14 mouse cellular contexts compared by ENCODE assay signal in the genomic region with DNA sequence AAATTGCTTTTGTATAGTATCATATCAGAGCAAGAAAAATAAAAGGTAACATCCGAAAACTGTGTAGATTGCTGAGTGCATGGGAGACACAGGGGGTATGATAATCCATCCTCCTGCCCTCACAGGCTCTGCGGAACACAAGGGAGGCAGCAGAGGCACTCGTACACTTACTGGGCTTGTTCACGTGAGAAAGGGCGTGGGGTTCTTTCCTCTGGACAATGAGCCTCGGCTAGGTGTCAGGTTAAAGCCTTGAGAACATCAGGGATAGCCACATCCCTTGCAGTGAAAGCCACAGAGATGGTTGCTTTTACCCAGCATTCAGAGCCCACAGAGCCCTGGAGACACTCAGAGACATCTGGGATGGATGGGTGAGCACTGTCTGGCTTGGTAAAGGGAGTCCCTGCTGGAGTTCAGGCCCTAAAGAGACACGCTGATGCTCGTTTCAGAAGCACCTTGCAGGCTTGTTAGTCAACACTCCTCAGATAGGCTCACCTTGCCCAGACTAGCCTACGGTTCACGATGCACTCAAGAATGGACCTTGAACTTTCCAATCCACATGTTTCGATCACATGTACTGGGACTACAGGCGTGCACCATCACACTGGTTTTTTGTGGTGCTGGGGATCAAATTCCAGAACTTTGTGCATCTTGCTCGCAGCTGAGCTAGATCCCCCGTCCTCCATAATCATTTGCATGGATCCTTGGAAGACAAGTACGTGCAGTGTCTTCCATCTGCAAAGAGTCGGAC.
DNase-seq lines count a peak whose midpoint lies in the region; ATAC-seq and TF ChIP-seq lines count a peak whose summit lies in the region.
"Had no signal": no experiment of that assay in that cellular context is flagged by ENCODE, and none has a peak within 500 bp of the region (broad histone marks: within the 10 kb centered on the region; RNA-seq: fewer than 3 reads in every experiment).

No protein-coding gene starts in this region.

- no peak overlapping the region for H3K9ac ChIP-seq in heart, postnatal 0 days (replicated peaks; ENCODE audit: low read depth, low read length)
- no peak overlapping the region for H3K9ac ChIP-seq in heart, adult 2 months (ENCODE audit: low read depth, low read length)
- no peak overlapping the region for H3K9ac ChIP-seq in intestine, embryonic 15.5 days
- no peak overlapping the region for H3K9ac ChIP-seq in limb, embryonic 12.5 days (replicated peaks)
- H3K9ac ChIP-seq: forebrain, postnatal 0 days; hindbrain, embryonic 14.5 days had no signal

- H3K27ac ChIP-seq in heart, postnatal 0 days (ENCODE audit: low read depth): 0 out of 2 replicates have a peak overlapping the region, but pooled peaks have one; percentile 58
- no peak overlapping the region for H3K27ac ChIP-seq in heart, adult 2 months
- peak overlapping the region; percentile 1; the same call in 1 of the 2 replicates for H3K27ac ChIP-seq in intestine, embryonic 15.5 days
- peak overlapping the region; percentile 84 for H3K27ac ChIP-seq in limb, embryonic 12.5 days
- H3K27ac ChIP-seq: hindbrain, embryonic 14.5 days; layer of hippocampus, adult 2 months; macrophage had no signal

- no peaks in the 10 kb centered on the region for H3K36me3 ChIP-seq in heart, postnatal 0 days (replicated peaks; ENCODE audit: control insufficient read depth, insufficient read depth, low read length)
- no peaks in the 10 kb centered on the region for H3K36me3 ChIP-seq in heart, adult 2 months (ENCODE audit: control insufficient read depth, insufficient read depth, low read length)
- H3K36me3 ChIP-seq in intestine, embryonic 15.5 days: no peaks in the 10 kb centered on the region
- H3K36me3 ChIP-seq in limb, embryonic 12.5 days: no peaks in the 10 kb centered on the region

- H3K4me1 ChIP-seq in heart, postnatal 0 days (ENCODE audit: control insufficient read depth, insufficient read depth): peaks cover 10% of the 10 kb centered on the region
- H3K4me1 ChIP-seq in heart, adult 2 months (ENCODE audit: control insufficient read depth, insufficient read depth, low read length): no peaks in the 10 kb centered on the region
- H3K4me1 ChIP-seq in intestine, embryonic 15.5 days (replicated peaks): peaks cover 11% of the 10 kb centered on the region
- H3K4me1 ChIP-seq in limb, embryonic 12.5 days (replicated peaks): peaks cover 28% of the 10 kb centered on the region

- no peak for TF ChIP-seq POLR2A in heart, adult 2 months (IDR thresholded peaks at IDR 0.05; ENCODE audit: insufficient read depth, low read depth, low read length)

- WGBS in heart, postnatal 0 days: 83% methylated on average over 16 of the region's 16 CpGs
- WGBS in heart, adult 2 months: 85% methylated on average over 16 of the region's 16 CpGs
- 76% methylated on average over 16 of the region's 16 CpGs for WGBS in intestine, embryonic 15.5 days
- 64% methylated on average over 16 of the region's 16 CpGs for WGBS in limb, embryonic 12.5 days

- H3K4me3 ChIP-seq in heart, postnatal 0 days (ENCODE audit: low read depth, low read length): no peak overlapping the region
- H3K4me3 ChIP-seq in heart, adult 2 months: no peak overlapping the region
- no peak overlapping the region for H3K4me3 ChIP-seq in intestine, embryonic 15.5 days (replicated peaks)
- no peak overlapping the region for H3K4me3 ChIP-seq in limb, embryonic 12.5 days (replicated peaks)
- H3K4me3 ChIP-seq: layer of hippocampus, adult 2 months had no signal

- H3K9me3 ChIP-seq in heart, postnatal 0 days (replicated peaks; ENCODE audit: control insufficient read depth, low read length): no peaks in the 10 kb centered on the region
- no peaks in the 10 kb centered on the region for H3K9me3 ChIP-seq in intestine, embryonic 15.5 days
- no peaks in the 10 kb centered on the region for H3K9me3 ChIP-seq in limb, embryonic 12.5 days

- no peak overlapping the region for H3K4me2 ChIP-seq in heart, postnatal 0 days (ENCODE audit: low read depth, low read length)
- H3K4me2 ChIP-seq in intestine, embryonic 15.5 days (replicated peaks): no peak overlapping the region
- no peak overlapping the region for H3K4me2 ChIP-seq in limb, embryonic 12.5 days
- H3K4me2 ChIP-seq: hindbrain, embryonic 14.5 days had no signal

- no peak for TF ChIP-seq EP300 in heart, postnatal 0 days (IDR thresholded peaks at IDR 0.05; ENCODE audit: low read depth)
- TF ChIP-seq EP300 in heart, adult 2 months (IDR thresholded peaks at IDR 0.05; ENCODE audit: insufficient read depth, low read depth, low read length): no peak

- no peaks in the 10 kb centered on the region for H3K27me3 ChIP-seq in heart, postnatal 0 days (ENCODE audit: control insufficient read depth, insufficient read depth, low read length)
- no peaks in the 10 kb centered on the region for H3K27me3 ChIP-seq in heart, adult 2 months (ENCODE audit: control insufficient read depth, insufficient read depth, low read length)
- H3K27me3 ChIP-seq in intestine, embryonic 15.5 days (replicated peaks): no peaks in the 10 kb centered on the region
- no peaks in the 10 kb centered on the region for H3K27me3 ChIP-seq in limb, embryonic 12.5 days

- H3K79me2 ChIP-seq in heart, adult 2 months (replicated peaks; ENCODE audit: control insufficient read depth, insufficient read depth, low read length): no peaks in the 10 kb centered on the region

- no peak for DNase-seq in heart, postnatal 0 days (ENCODE audit: low spot score)
- no peak for DNase-seq in heart, adult 2 months
- peak; percentile 65 for DNase-seq in R1 (ENCODE audit: low read depth, low spot score)
- DNase-seq in adrenal gland, adult (ENCODE audit: inconsistent age in 2 of 2, low spot score in 1 of 2): no peak
- no peak for DNase-seq in left cerebral cortex, postnatal 14 days (ENCODE audit: low spot score in 2 of 2)
- DNase-seq: cerebellum, adult 9-11 months; forebrain, postnatal 0 days; right cerebral cortex, adult 18-20 months; thymus, adult 18-20 months had no signal

- no peak for ATAC-seq in heart, postnatal 0 days (ENCODE audit: insufficient read depth, low read depth)
- no peak for ATAC-seq in intestine, embryonic 15.5 days
- no peak for ATAC-seq in limb, embryonic 12.5 days (ENCODE audit: insufficient number of reproducible peaks, insufficient read depth, low FRiP score, low TSS enrichment, low read depth)
- ATAC-seq: forebrain, postnatal 0 days had no signal

- TF ChIP-seq CTCF in heart, postnatal 0 days (IDR thresholded peaks at IDR 0.05; ENCODE audit: low read depth): no peak
- no peak for TF ChIP-seq CTCF in heart, adult 2 months (IDR thresholded peaks at IDR 0.05)

- intact Hi-C loops in heart, adult 2 months (cut with DNase I): no loop called here
- intact Hi-C loops in left cerebral cortex, postnatal 14 days (cut with DNase I): no loop called here
